Mouse (Mus musculus): ENCODE results near the gene Tcf15. TPM values are rescaled to one million over a fixed set of nuclear protein-coding genes. Genes with fewer than 3 reads are reported as not detected.
A peak's percentile ranks its signal among the peaks of the same experiment; 100 is the strongest.

Gene Tcf15
- 0.14 and 0.18 TPM in 2 replicates for polyA plus RNA-seq (2015; fragmentation: Nextera tagmentation; extraction: Ambion mirVana)

GRCm38 (mm10) chr2:152143279-152144157 lies at the start of gene Tcf15:
Gene Tcf15 (plus strand): TSS chr2:152143561.
- H3K4me2 ChIP-seq (ENCODE audit: low read depth, low read length), result peak within 1 kb of the TSS; percentile 63
- H3K27ac ChIP-seq (ENCODE audit: low read depth), result no peak within 1 kb of the TSS
- H3K9me3 ChIP-seq (ENCODE audit: low read length), result no peaks in the 10 kb centered on the region
- 1% methylated on average over 104 of the region's 118 CpGs for WGBS (ENCODE audit: insufficient replicate concordance)
- ATAC-seq (peak; percentile 23; the same call in 1 of the 2 replicates), DNase-seq (peak; percentile 42)
- no peak within 1 kb of the TSS for H3K9ac ChIP-seq (replicated peaks)
- H3K36me3 ChIP-seq (replicated peaks; ENCODE audit: insufficient read depth, low read length), result no peaks in the 10 kb centered on the region
- TF ChIP-seq EP300 (IDR thresholded peaks at IDR 0.05; ENCODE audit: low read depth) (no peak), CTCF (IDR thresholded peaks at IDR 0.05; ENCODE audit: low read depth) (no peak)
- peaks cover 57% of the 10 kb centered on the region for H3K27me3 ChIP-seq (ENCODE audit: insufficient read depth, low read length)
- H3K4me3 ChIP-seq (ENCODE audit: low read depth, low read length), result peak within 1 kb of the TSS; percentile 38
- H3K4me1 ChIP-seq (ENCODE audit: insufficient read depth), result peaks cover 10% of the 10 kb centered on the region; the same call in 1 of the 2 replicates

GRCm38 (mm10) chr2:152094856-152095545 lies 48.4 kb upstream of the Tcf15 start:
- DNase-seq (no peak), ATAC-seq (no peak)
- H3K4me1 ChIP-seq (ENCODE audit: insufficient read depth), result peaks cover 7% of the 10 kb centered on the region
- H3K9me3 ChIP-seq (ENCODE audit: low read length), result no peaks in the 10 kb centered on the region
- H3K27ac ChIP-seq (ENCODE audit: low read depth), result no peak overlapping the region
- no peaks in the 10 kb centered on the region for H3K36me3 ChIP-seq (replicated peaks; ENCODE audit: insufficient read depth, low read length)
- H3K4me3 ChIP-seq (ENCODE audit: low read depth, low read length), result no peak overlapping the region
- no peak for TF ChIP-seq CTCF (IDR thresholded peaks at IDR 0.05; ENCODE audit: low read depth)
- TF ChIP-seq EP300 (IDR thresholded peaks at IDR 0.05; ENCODE audit: low read depth), result no peak
- peaks cover 58% of the 10 kb centered on the region for H3K27me3 ChIP-seq (ENCODE audit: insufficient read depth, low read length)
- WGBS (ENCODE audit: insufficient replicate concordance), result 10% methylated on average over 29 of the region's 29 CpGs
- no peak overlapping the region for H3K4me2 ChIP-seq (ENCODE audit: low read depth, low read length)
- no peak overlapping the region for H3K9ac ChIP-seq (replicated peaks)

GRCm38 (mm10) chr2:152096922-152097321 lies 46.4 kb upstream of the Tcf15 start:
- ATAC-seq (no peak), DNase-seq (no peak)
- no peak overlapping the region for H3K4me2 ChIP-seq (ENCODE audit: low read depth, low read length)
- WGBS (ENCODE audit: insufficient replicate concordance), result 65% methylated on average over 2 of the region's 2 CpGs
- H3K4me1 ChIP-seq (ENCODE audit: insufficient read depth), result peaks cover 7% of the 10 kb centered on the region
- no peaks in the 10 kb centered on the region for H3K36me3 ChIP-seq (replicated peaks; ENCODE audit: insufficient read depth, low read length)
- H3K4me3 ChIP-seq (ENCODE audit: low read depth, low read length), result no peak overlapping the region
- no peaks in the 10 kb centered on the region for H3K9me3 ChIP-seq (ENCODE audit: low read length)
- H3K27me3 ChIP-seq (ENCODE audit: insufficient read depth, low read length), result peaks cover 42% of the 10 kb centered on the region
- no peak overlapping the region for H3K27ac ChIP-seq (ENCODE audit: low read depth)
- H3K9ac ChIP-seq (replicated peaks), result no peak overlapping the region
- no peak for TF ChIP-seq CTCF (IDR thresholded peaks at IDR 0.05; ENCODE audit: low read depth)

DNA sequence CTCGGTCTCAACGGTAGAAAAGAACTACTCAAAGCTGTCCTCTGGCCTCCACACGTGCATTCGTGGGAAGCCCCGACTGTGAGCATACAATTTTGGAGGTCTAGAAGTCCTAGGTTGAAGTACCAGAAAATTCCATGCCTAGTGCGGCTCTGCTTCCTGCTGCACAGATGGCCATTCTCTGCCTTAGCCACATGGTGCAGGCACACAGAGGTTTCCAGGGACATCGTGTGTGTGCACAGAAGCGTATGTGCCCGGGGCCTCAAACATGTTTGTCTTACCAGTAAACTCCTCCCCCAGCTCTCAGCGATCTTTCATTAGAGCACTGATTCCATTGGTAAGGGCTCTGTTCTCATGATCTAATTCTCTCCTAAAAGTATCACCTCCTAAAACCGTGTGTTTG lies 45.4 kb upstream of the Tcf15 start:
- DNase-seq (no peak), ATAC-seq (no peak)
- peaks cover 34% of the 10 kb centered on the region for H3K27me3 ChIP-seq (ENCODE audit: insufficient read depth, low read length)
- no peaks in the 10 kb centered on the region for H3K36me3 ChIP-seq (replicated peaks; ENCODE audit: insufficient read depth, low read length)
- 71% methylated on average over 11 of the region's 11 CpGs for WGBS (ENCODE audit: insufficient replicate concordance)
- no peak overlapping the region for H3K27ac ChIP-seq (ENCODE audit: low read depth)
- TF ChIP-seq EP300 (IDR thresholded peaks at IDR 0.05; ENCODE audit: low read depth), result no peak
- no peak for TF ChIP-seq CTCF (IDR thresholded peaks at IDR 0.05; ENCODE audit: low read depth)
- peaks cover 7% of the 10 kb centered on the region for H3K4me1 ChIP-seq (ENCODE audit: insufficient read depth)
- no peak overlapping the region for H3K9ac ChIP-seq (replicated peaks)
- no peak overlapping the region for H3K4me2 ChIP-seq (ENCODE audit: low read depth, low read length)
- H3K4me3 ChIP-seq (ENCODE audit: low read depth, low read length), result no peak overlapping the region
- no peaks in the 10 kb centered on the region for H3K9me3 ChIP-seq (ENCODE audit: low read length)

GRCm38 (mm10) chr2:152099538-152099937 lies 43.8 kb upstream of the Tcf15 start:
- TF ChIP-seq EP300 (IDR thresholded peaks at IDR 0.05; ENCODE audit: low read depth) (no peak), CTCF (IDR thresholded peaks at IDR 0.05; ENCODE audit: low read depth) (no peak)
- Histone ChIP-seq H3K4me2 (ENCODE audit: low read depth, low read length) (no peak overlapping the region), H3K27ac (ENCODE audit: low read depth) (no peak overlapping the region), H3K9ac (replicated peaks) (no peak overlapping the region), H3K4me1 (ENCODE audit: insufficient read depth) (no peaks in the 10 kb centered on the region), H3K36me3 (replicated peaks; ENCODE audit: insufficient read depth, low read length) (no peaks in the 10 kb centered on the region), H3K4me3 (ENCODE audit: low read depth, low read length) (no peak overlapping the region), H3K9me3 (ENCODE audit: low read length) (no peaks in the 10 kb centered on the region), H3K27me3 (ENCODE audit: insufficient read depth, low read length) (peaks cover 19% of the 10 kb centered on the region)
- DNase-seq, result no peak
- no peak for ATAC-seq
- 62% methylated on average over 3 of the region's 3 CpGs for WGBS (ENCODE audit: insufficient replicate concordance)

GRCm38 (mm10) chr2:152101761-152102160 lies 41.6 kb upstream of the Tcf15 start:
- no peak overlapping the region for H3K4me3 ChIP-seq (ENCODE audit: low read depth, low read length)
- no peak for ATAC-seq
- no peak for TF ChIP-seq CTCF (IDR thresholded peaks at IDR 0.05; ENCODE audit: low read depth)
- TF ChIP-seq EP300 (IDR thresholded peaks at IDR 0.05; ENCODE audit: low read depth), result no peak
- no peaks in the 10 kb centered on the region for H3K36me3 ChIP-seq (replicated peaks; ENCODE audit: insufficient read depth, low read length)
- no peak overlapping the region for H3K27ac ChIP-seq (ENCODE audit: low read depth)
- H3K9ac ChIP-seq (replicated peaks), result no peak overlapping the region
- H3K4me1 ChIP-seq (ENCODE audit: insufficient read depth), result peaks cover 9% of the 10 kb centered on the region; the same call in 1 of the 2 replicates
- no peak for DNase-seq
- no peak overlapping the region for H3K4me2 ChIP-seq (ENCODE audit: low read depth, low read length)
- no peaks in the 10 kb centered on the region for H3K9me3 ChIP-seq (ENCODE audit: low read length)
- 0 out of 2 replicates have a peak, but pooled peaks cover 4% of the 10 kb centered on the region for H3K27me3 ChIP-seq (ENCODE audit: insufficient read depth, low read length)
- 60% methylated on average over 13 of the region's 13 CpGs for WGBS (ENCODE audit: insufficient replicate concordance)

Measured in liver, postnatal 0 days (tissue).